Mouse (Mus musculus): Measurements from ENCODE around the gene Pnpla1. TPM values are rescaled to one million over a fixed set of nuclear protein-coding genes. Genes with fewer than 3 reads are reported as not detected.

Gene Pnpla1
- total and polyA plus RNA-seq, 3 experiments: not detected

DNA sequence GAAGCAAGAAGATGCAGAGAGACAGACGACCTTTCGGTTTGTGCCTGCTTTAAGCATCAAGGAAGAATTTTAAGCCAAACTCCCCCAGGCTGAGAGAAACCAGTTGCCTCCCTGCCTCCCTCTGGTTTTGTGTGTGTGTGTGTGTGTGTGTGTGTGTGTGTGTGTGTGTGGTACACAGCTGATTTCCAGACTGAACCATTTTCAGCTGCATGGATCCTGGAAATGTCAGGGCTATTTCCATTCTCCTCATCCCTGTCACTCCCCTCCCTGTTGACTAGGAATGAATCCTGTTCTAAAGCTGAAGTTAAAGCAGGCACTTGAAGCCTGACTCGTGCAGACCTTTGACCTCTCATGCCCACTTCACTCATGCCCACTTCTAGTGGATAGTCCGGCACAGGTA, 16.0 kb downstream of the Pnpla1 start:
- in situ Hi-C loops (cut with MboI; ENCODE audit: low pct_ligation_motif_present, low pct_unique_long_range_greater_than_20kb, low sequenced_read_pairs): loop anchor here (10.0 kb wide), 1 partner anchor 99 kb away; no protein-coding TSS in a partner anchor
- Histone ChIP-seq H3K4me3 (replicated peaks in 1 of 3; ENCODE audit: low read depth in 2 of 3, low read length in 2 of 3, poor library complexity in 1 of 3) (no peak overlapping the region), H3K27ac (ENCODE audit: insufficient read depth, low read depth) (no peak overlapping the region), H3K9ac (ENCODE audit: insufficient read depth, low read depth) (no peak overlapping the region), H3K9me3 (replicated peaks; ENCODE audit: low read length) (peaks cover 4% of the 10 kb centered on the region), H3K4me1 (ENCODE audit: control insufficient read depth in 1 of 2, insufficient read depth in 2 of 2) (peaks cover 0 to 4% of the 10 kb centered on the region in 2 experiments; a peak in 1 of 4 replicates), H3K4me2 (ENCODE audit: insufficient read depth, low read depth, poor library complexity, severe bottlenecking) (no peak overlapping the region), H3K27me3 (replicated peaks) (peaks cover 18% of the 10 kb centered on the region), H3K36me3 (replicated peaks in 1 of 2; ENCODE audit: control insufficient read depth in 1 of 2, insufficient read depth in 1 of 2, low read length in 1 of 2) (no peaks in the 10 kb centered on the region), H3K79me2 (replicated peaks; ENCODE audit: control insufficient read depth, extremely low read depth, insufficient read depth, poor library complexity, severe bottlenecking) (no peaks in the 10 kb centered on the region)
- no peak for DNase-seq (ENCODE audit: extremely low read depth)
- dilution Hi-C loops (cut with MboI; ENCODE audit: extremely low pct_ligation_motif_present, extremely low pct_unique_long_range_greater_than_20kb, low sequenced_read_pairs): no loop called here
- TF ChIP-seq KAT2A (IDR thresholded peaks at IDR 0.05; ENCODE audit: insufficient replicate concordance, low read length) (no peak), CHD2 (IDR thresholded peaks at IDR 0.05; ENCODE audit: low read length) (no peak), TBP (conservative IDR thresholded peaks at IDR 0.05; ENCODE audit: low read depth, low read length) (no peak)

DNA sequence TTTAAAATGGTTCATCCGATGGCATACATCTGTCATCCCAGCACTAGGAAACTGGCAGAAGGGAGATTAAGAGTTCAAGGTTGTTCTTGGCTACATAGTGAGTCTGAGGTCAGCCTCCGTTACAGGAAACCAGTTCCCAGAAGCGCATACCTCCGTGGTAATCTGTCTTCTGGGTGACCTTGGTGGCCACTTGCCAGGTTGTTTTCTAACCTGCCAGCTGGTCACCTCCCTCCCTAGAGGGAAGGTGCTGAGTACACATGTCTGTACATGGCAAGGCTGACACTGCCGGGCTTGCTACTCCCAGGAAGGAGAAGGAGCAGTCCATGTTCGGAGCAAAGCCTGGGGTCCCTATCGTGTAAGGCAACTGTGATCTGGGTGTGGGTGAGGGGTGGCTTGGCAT, 16.6 kb downstream of the Pnpla1 start:
- no peak overlapping the region for H3K4me2 ChIP-seq (ENCODE audit: insufficient read depth, low read depth, poor library complexity, severe bottlenecking)
- no peak overlapping the region for H3K4me3 ChIP-seq (replicated peaks in 1 of 3; ENCODE audit: low read depth in 2 of 3, low read length in 2 of 3, poor library complexity in 1 of 3)
- H3K36me3 ChIP-seq (replicated peaks in 1 of 2; ENCODE audit: control insufficient read depth in 1 of 2, insufficient read depth in 1 of 2, low read length in 1 of 2): no peaks in the 10 kb centered on the region
- in situ Hi-C loops (cut with MboI; ENCODE audit: low pct_ligation_motif_present, low pct_unique_long_range_greater_than_20kb, low sequenced_read_pairs): loop anchor here (10.0 kb wide), 1 partner anchor 100 kb away; no protein-coding TSS in a partner anchor
- H3K4me1 ChIP-seq (ENCODE audit: control insufficient read depth in 1 of 2, insufficient read depth in 2 of 2): peaks cover 0 to 4% of the 10 kb centered on the region in 2 experiments; a peak in 1 of 4 replicates
- H3K9me3 ChIP-seq (replicated peaks; ENCODE audit: low read length): peaks cover 4% of the 10 kb centered on the region
- H3K9ac ChIP-seq (ENCODE audit: insufficient read depth, low read depth): no peak overlapping the region
- no peak for TF ChIP-seq RAD21 (IDR thresholded peaks at IDR 0.05; ENCODE audit: low read depth, low read length)
- TF ChIP-seq POLR2A (IDR thresholded peaks at IDR 0.05; ENCODE audit: low read depth, low read length): no peak
- no peak for TF ChIP-seq E2F4 (IDR thresholded peaks at IDR 0.05; ENCODE audit: insufficient replicate concordance, low read depth, low read length)
- TF ChIP-seq SIN3A (IDR thresholded peaks at IDR 0.05; ENCODE audit: low read length): no peak
- no peak for TF ChIP-seq IRF4 (IDR thresholded peaks at IDR 0.05; ENCODE audit: low read depth, low read length)
- no peak for TF ChIP-seq CTCF (conservative IDR thresholded peaks at IDR 0.05 in 1 of 2, IDR thresholded peaks at IDR 0.05 in 1 of 2; ENCODE audit: low read depth in 2 of 2, low read length in 2 of 2)
- TF ChIP-seq SMC3 (IDR thresholded peaks at IDR 0.05; ENCODE audit: low read depth, low read length): no peak
- no peak for TF ChIP-seq JUN (IDR thresholded peaks at IDR 0.05; ENCODE audit: insufficient read depth, low read depth, low read length)
- no peak for TF ChIP-seq MAFK (IDR thresholded peaks at IDR 0.05; ENCODE audit: insufficient replicate concordance, low read length)
- TF ChIP-seq MEF2A (IDR thresholded peaks at IDR 0.05; ENCODE audit: borderline replicate concordance, low read depth, low read length): no peak
- TF ChIP-seq USF1 (IDR thresholded peaks at IDR 0.05; ENCODE audit: low read depth, low read length): no peak
- no peak for TF ChIP-seq RCOR1 (conservative IDR thresholded peaks at IDR 0.05; ENCODE audit: low read depth, low read length)
- no peaks in the 10 kb centered on the region for H3K79me2 ChIP-seq (replicated peaks; ENCODE audit: control insufficient read depth, extremely low read depth, insufficient read depth, poor library complexity, severe bottlenecking)
- H3K27me3 ChIP-seq (replicated peaks): peaks cover 18% of the 10 kb centered on the region
- no peak for DNase-seq (ENCODE audit: extremely low read depth)
- dilution Hi-C loops (cut with MboI; ENCODE audit: extremely low pct_ligation_motif_present, extremely low pct_unique_long_range_greater_than_20kb, low sequenced_read_pairs): no loop called here
- H3K27ac ChIP-seq (ENCODE audit: insufficient read depth, low read depth): no peak overlapping the region

Measured in CH12.LX (cell line).